In the genomic region with DNA sequence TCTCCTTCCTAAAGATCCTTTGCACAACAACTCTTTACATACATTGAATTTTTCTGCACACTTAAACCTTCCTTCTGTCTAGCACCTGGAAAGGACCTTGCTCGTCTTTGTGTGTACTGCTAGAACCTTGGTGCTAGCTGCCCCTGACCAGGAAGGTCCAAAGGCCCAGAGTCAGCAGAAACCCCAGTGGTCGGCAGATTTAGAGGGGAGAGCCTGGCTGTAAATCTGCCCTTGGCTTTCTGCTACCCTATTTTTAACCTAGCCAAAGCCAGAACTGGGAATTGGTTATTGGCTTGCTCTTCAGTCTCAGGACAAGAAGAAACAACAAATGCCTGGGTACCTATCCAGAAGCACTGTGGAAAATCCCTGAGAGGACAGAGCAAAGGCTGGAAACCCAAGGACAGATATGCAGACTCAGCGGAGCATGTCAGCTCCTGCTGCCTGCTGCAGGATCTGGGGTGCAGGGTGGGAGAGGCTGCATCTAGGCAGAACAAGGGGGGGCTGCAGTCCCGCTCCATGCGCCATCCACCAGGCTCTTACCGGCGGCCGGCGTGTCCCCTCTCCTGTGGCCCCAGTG, we compare ENCODE assay signal across 8 mouse cellular contexts. TPM values are rescaled to one million over a fixed set of nuclear protein-coding genes. Genes with fewer than 3 reads are reported as not detected.
DNase-seq lines count a peak whose midpoint lies in the region; ATAC-seq and TF ChIP-seq lines count a peak whose summit lies in the region.

No protein-coding gene starts in this region.

- H3K9me3 ChIP-seq in ES-Bruce4 (replicated peaks; ENCODE audit: control insufficient read depth, insufficient read depth, low read length, poor library complexity, severe bottlenecking), result no peaks in the 10 kb centered on the region
- no peaks in the 10 kb centered on the region for H3K9me3 ChIP-seq in heart, postnatal 0 days (replicated peaks; ENCODE audit: control insufficient read depth, low read length)
- no peaks in the 10 kb centered on the region for H3K9me3 ChIP-seq in liver, embryonic 13.5 days (replicated peaks)

- H3K27ac ChIP-seq in gastrocnemius, adult 2 months, result peak overlapping the region; percentile 92
- H3K27ac ChIP-seq in ES-Bruce4 (ENCODE audit: insufficient read depth, low read length), result no peak overlapping the region
- peak overlapping the region; percentile 85 for H3K27ac ChIP-seq in heart, postnatal 0 days (ENCODE audit: low read depth)
- H3K27ac ChIP-seq in liver, embryonic 13.5 days, result peak overlapping the region; percentile 43

- no peaks in the 10 kb centered on the region for H3K4me1 ChIP-seq in ES-Bruce4 (ENCODE audit: control insufficient read depth, insufficient read depth, low read length)
- H3K4me1 ChIP-seq in heart, postnatal 0 days (ENCODE audit: control insufficient read depth, insufficient read depth), result peaks cover 78% of the 10 kb centered on the region
- peaks cover 53% of the 10 kb centered on the region for H3K4me1 ChIP-seq in liver, embryonic 13.5 days (replicated peaks)

- H3K4me2 ChIP-seq in heart, postnatal 0 days (ENCODE audit: low read depth, low read length), result peak overlapping the region; percentile 68
- peak overlapping the region; percentile 57 for H3K4me2 ChIP-seq in liver, embryonic 13.5 days

- H3K9ac ChIP-seq in ES-Bruce4 (ENCODE audit: low read depth, poor library complexity, severe bottlenecking), result peak overlapping the region; percentile 42; the same call in 1 of the 2 replicates
- H3K9ac ChIP-seq in heart, postnatal 0 days (replicated peaks; ENCODE audit: low read depth, low read length), result peak overlapping the region; percentile 50
- H3K9ac ChIP-seq in liver, embryonic 13.5 days, result 0 out of 2 replicates have a peak overlapping the region, but pooled peaks have one; percentile 31

- no peak for TF ChIP-seq EP300 in ES-Bruce4 (IDR thresholded peaks at IDR 0.05; ENCODE audit: insufficient read depth, low read depth, low read length)
- TF ChIP-seq EP300 in heart, postnatal 0 days (IDR thresholded peaks at IDR 0.05; ENCODE audit: low read depth), result no peak

- 0 out of 2 replicates have a peak, but pooled peaks have one; percentile 1 for ATAC-seq in heart, postnatal 0 days (ENCODE audit: insufficient read depth, low read depth)
- peak; percentile 16; the same call in 1 of the 2 replicates for ATAC-seq in liver, embryonic 13.5 days (ENCODE audit: low read depth)

- intact Hi-C loops in gastrocnemius, adult 2 months (cut with DNase I), result no loop called here

- TF ChIP-seq CTCF in gastrocnemius, adult 2 months (IDR thresholded peaks at IDR 0.05), result no peak
- TF ChIP-seq CTCF in ES-Bruce4 (IDR thresholded peaks at IDR 0.05; ENCODE audit: low read depth, low read length), result no peak
- TF ChIP-seq CTCF in heart, postnatal 0 days (IDR thresholded peaks at IDR 0.05; ENCODE audit: low read depth), result no peak

- no peaks in the 10 kb centered on the region for H3K27me3 ChIP-seq in ES-Bruce4 (ENCODE audit: control insufficient read depth, insufficient read depth, low read length, poor library complexity, severe bottlenecking)
- no peaks in the 10 kb centered on the region for H3K27me3 ChIP-seq in heart, postnatal 0 days (ENCODE audit: control insufficient read depth, insufficient read depth, low read length)
- no peaks in the 10 kb centered on the region for H3K27me3 ChIP-seq in liver, embryonic 13.5 days

- no peaks in the 10 kb centered on the region for H3K36me3 ChIP-seq in ES-Bruce4 (ENCODE audit: control insufficient read depth, insufficient read depth, low read length, poor library complexity, severe bottlenecking)
- no peaks in the 10 kb centered on the region for H3K36me3 ChIP-seq in heart, postnatal 0 days (replicated peaks; ENCODE audit: control insufficient read depth, insufficient read depth, low read length)
- H3K36me3 ChIP-seq in liver, embryonic 13.5 days, result no peaks in the 10 kb centered on the region

- no peak for TF ChIP-seq POLR2A in ES-Bruce4 (IDR thresholded peaks at IDR 0.05; ENCODE audit: insufficient read depth, low read length)

- WGBS in heart, postnatal 0 days, result 18% methylated on average over 9 of the region's 9 CpGs
- 45% methylated on average over 9 of the region's 9 CpGs for WGBS in liver, embryonic 13.5 days (ENCODE audit: insufficient replicate concordance)

- no peak for DNase-seq in gastrocnemius, adult 2 months
- no peak for DNase-seq in gastrocnemius, postnatal 4 days (ENCODE audit: low spot score in 2 of 2)
- no peak for DNase-seq in heart, postnatal 0 days (ENCODE audit: low spot score)
- DNase-seq in liver, embryonic 13.5 days, result no peak
- no peak for DNase-seq in right cerebral cortex, postnatal 36 days (ENCODE audit: low spot score in 2 of 2)
- no peak for DNase-seq in adrenal gland, postnatal 4 days (ENCODE audit: low spot score in 2 of 2)
- DNase-seq in thymus, postnatal 36 days, result no peak

- H3K4me3 ChIP-seq in gastrocnemius, adult 2 months, result peak overlapping the region; percentile 73
- H3K4me3 ChIP-seq in ES-Bruce4 (ENCODE audit: low read depth, low read length), result peak overlapping the region; percentile 59
- peak overlapping the region; percentile 39 for H3K4me3 ChIP-seq in heart, postnatal 0 days (ENCODE audit: low read depth, low read length)
- peak overlapping the region; percentile 30 for H3K4me3 ChIP-seq in liver, embryonic 13.5 days (replicated peaks)

RNA-seq across cellular contexts. Expression of gene Cyth1, which starts 46.5 kb away (rescaled TPM):
- total RNA-seq in gastrocnemius, adult 2 months (2021), result 10 to 100 TPM; 28.6 to 49.6 TPM
- total RNA-seq in gastrocnemius, postnatal 4 days (2021), result 10 to 100 TPM; 28.4 to 32.2 TPM
- 1.8 and 6.1 TPM in 2 replicates for polyA plus RNA-seq in ES-Bruce4 (2011; ENCODE audit: insufficient read depth, insufficient read length, low read depth, missing spikeins)
- 49.8 and 50.1 TPM in 2 replicates for total RNA-seq in heart, postnatal 0 days (2014; rRNA removed; ENCODE audit: low replicate concordance)
- polyA plus RNA-seq in heart, postnatal 0 days (2015; fragmentation: Nextera tagmentation; extraction: Ambion mirVana), result 21.4 TPM in 2 replicates
- 2.3 and 3.1 TPM in 2 replicates for polyA plus RNA-seq in liver, embryonic 13.5 days (2015; fragmentation: Nextera tagmentation; extraction: Ambion mirVana)
- total RNA-seq in adrenal gland, postnatal 4 days (2021), result 10 to 100 TPM; 30.3 to 31.5 TPM
